Mouse (Mus musculus) ovary, adult 18-20 months (tissue): Measurements from ENCODE around the gene Parp2.
A peak's percentile ranks its signal among the peaks of the same experiment; 100 is the strongest.
"Not testable (repeated sequence)": the region's sequence is repeated elsewhere in the genome, so short reads cannot be mapped to it uniquely, and the experiment has no call there.

ENCODE experiments used
- DNase-seq: peaks from one replicate; pipeline ENCODE4 v3.0.0; 2022; ENCODE audit warnings: low spot score, mixed read lengths

The Parp2 gene

DNA sequence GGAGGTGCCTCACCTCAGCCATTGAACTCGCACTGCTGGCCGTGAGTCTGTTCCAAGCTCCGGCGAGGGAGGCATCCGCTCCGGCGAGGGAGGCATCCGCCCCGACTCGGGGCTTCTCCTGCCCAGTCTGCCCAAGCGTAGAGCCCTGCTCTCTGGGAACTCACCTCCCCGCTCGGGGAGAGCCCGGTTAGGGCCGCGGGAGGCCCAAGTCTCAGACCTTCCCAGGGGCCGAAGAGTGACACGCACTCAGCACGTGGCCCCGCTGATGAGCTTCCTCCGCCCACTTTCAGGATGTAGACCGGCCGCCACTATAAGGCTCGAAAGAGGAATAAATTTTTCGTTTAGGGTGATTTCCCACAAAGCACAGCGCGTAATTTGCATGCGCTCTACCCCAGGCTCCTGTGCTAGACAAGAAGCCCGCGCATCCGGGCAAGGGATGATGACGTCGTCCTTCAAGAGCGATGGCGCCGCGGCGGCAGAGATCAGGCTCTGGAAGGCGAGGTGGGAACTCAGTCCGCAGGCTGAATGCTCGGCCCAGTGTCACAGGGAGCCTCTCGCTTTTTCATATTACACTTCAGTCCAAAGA is at the start of gene Parp2, which contains the start of gene Ccnb1ip1:
Parp2 (plus strand) TSS at position 355 of the 586 bp plus-strand sequence.
Ccnb1ip1 (minus strand) TSS at position 246 of the 586 bp plus-strand sequence.
- peak; percentile 97 for DNase-seq

GRCm38 (mm10) chr14:50758416-50759085 is 49.1 kb upstream of the Parp2 start:
- DNase-seq = no peak

- peak; percentile 9 for DNase-seq
Observed at GRCm38 (mm10) chr14:50765736-50766135, 41.9 kb upstream of the Parp2 start.

DNA sequence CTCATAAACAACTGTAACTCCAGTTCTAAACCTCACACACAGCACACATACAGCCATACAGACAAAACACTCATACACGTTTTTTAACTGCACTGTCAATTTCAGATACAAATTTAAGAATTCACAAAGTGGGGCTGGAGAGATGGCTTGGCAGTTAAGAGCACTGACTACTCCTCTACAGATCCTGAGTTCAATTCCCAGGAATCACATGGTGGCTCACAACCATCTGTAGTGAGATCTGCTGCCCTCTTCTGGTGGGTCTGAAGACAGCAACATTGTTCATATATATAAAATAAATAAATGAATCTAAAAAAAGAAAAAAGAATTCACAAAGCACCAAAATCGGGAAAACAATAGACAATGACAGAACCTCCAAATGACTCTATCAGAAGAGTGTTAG is 36.3 kb upstream of the Parp2 start:
- DNase-seq = no peak

GRCm38 (mm10) chr14:50782166-50782565 is 25.5 kb upstream of the Parp2 start:
- DNase-seq = no peak

DNA sequence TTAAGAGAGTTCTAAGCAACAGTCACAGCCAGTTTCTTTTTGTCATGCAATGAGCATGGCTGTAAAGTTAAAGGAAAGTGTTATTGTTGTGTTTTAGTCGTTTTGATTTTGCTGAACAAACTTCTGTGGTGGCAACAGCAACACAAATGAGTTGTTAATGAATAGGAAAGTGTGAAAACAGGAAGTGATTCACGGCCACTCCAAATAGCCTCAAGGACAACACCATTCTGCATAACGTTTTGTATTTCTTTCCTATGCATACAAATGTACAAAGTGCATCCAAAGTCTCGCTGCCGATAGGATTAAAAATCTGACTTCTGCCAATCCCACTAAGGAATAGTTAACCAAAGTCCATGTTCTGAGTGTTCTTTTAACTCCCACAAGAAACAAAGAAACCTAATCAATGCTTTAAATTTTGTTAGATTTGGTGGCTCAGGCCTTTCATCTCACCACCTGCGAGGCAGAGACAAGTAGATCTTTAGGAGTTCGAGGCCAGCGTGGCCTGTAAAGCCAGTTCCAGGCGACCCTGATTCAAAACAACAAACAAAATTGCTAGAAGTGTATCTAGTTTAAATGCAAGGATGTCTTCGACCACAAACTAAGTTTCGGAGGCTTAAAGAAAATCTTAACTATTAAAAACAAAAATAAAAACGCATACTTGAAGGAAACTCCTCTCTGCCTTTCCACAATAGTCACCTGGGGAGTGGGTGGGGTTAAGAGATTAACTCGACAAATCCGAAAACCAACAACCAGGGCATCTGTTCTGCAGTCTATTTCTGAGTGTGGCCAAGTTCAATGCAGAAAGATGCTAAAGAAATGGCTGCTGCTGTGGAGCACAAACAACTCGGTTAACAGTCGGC is 23.0 kb upstream of the Parp2 start:
- DNase-seq = no peak

- DNase-seq = peak; percentile 71
Observed at GRCm38 (mm10) chr14:50785251-50785637, 22.4 kb upstream of the Parp2 start, which contains the start of gene Ttc5. TSS of gene Ttc5 (minus strand) at chr14:50785519.

GRCm38 (mm10) chr14:50788157-50788556 is 19.5 kb upstream of the Parp2 start:
- DNase-seq = no peak

DNA sequence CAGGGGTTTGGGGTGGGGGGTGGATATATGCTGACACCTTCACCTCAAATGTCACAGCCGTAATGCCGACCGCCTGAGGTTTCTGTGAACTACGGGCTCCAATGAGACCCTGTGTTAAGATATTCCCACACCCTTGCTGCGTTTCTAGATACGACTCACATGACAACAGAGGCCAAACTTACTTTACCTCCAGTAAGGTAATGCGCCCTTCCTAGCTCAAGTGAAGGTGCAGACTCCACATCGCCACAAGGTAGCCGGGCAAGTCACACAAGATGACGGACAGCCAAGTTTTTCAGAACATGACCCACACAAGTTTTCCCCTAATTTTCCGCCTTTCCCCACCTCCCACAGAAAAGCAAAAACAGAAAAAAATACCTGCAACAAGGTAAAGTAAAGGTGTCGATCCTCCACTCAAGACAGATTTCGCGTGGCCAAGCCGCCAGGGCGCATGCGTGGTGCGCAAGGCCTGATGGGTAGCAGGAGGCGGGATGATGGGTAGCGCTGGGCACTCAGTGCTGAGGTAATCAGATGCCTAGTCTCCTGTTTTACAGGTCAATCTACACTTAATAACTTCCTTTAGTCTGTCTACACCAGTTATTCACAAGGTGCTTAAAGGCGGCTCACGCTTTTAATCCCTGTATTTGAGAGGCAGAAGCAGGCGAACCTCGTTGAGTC is 12.2 kb upstream of the Parp2 start:
- DNase-seq = no peak

GRCm38 (mm10) chr14:50795965-50796364 is 11.7 kb upstream of the Parp2 start:
- no peak for DNase-seq

DNA sequence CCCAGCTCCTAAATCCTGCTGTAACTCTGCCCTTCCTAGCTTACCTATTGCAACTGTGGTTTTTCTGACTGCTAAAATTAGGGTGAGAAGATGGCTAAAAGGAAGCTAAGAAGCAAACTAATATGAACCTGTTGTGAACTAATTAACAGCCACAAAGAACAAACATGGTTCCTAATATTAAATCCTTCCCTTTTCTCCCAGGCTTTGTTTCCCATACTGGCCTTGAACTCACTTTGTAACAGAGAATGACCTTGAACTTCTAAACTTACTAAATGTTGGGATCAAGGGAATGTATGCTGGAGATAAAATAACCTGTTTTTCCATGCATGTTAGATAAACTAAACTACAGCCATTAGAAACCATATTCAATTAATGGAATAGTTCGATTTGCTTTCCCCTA is 11.2 kb upstream of the Parp2 start:
- no peak for DNase-seq

DNA sequence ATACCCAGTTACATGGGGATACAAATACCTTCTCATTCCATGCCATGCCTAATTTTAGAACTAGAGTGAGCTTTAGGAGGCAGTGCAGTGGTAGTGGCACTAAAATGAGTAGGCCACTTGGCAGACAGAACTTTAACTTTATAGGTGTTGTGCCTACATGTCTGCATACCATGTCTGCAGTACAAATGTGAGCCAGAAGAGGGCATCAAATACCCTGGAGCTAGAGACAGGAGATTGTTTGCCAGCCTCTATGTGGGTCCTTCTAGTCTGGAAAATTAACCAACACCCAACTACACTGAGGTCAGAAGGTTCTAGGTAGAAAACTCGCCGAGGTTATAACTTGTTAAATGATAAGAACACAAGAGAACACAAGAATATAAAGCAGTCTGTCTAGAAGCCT is 9.1 kb upstream of the Parp2 start:
- DNase-seq = no peak

DNA sequence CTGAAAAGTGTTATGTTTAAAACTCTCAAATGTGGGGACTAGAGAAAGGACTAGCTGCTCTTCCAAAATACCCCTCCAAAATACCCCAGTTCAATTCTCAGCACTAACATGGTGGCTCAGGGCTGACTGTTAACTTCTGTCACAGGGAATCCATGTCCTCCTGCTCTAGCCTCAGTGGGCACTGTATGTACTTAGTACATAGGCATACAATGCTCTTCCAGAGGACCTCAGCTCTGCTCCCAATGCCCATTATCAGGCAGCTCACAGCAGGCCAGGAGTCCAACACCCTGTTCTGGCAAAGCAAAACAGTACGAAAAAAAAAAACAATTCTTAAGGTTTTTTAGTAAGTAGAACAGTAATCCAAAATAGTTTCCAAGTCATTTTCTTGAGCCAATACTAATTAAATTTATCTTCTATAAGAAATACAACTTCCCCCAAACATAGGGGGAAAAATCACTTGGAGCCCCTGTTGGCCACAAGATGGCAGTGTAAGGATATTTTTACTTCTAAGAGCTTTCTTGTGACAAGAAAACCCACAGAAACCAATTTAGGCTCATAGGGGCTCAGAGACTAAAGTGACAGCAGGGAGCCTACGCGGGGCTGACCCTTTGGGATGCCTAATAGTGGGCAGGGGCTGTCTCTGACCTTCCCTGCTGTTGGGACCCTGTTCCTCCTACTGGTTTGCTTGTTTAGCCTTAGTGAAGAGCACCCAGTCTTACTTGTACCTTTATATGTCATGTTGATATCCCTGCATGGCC is 8.0 kb upstream of the Parp2 start:
- DNase-seq = no peak

- no peak for DNase-seq
Observed at GRCm38 (mm10) chr14:50802441-50802840, 5.2 kb upstream of the Parp2 start.

- DNase-seq = no peak
Observed at GRCm38 (mm10) chr14:50802843-50803562, 4.6 kb upstream of the Parp2 start.

- no peak for DNase-seq
Observed at GRCm38 (mm10) chr14:50804683-50805082, 3.0 kb upstream of the Parp2 start.

DNA sequence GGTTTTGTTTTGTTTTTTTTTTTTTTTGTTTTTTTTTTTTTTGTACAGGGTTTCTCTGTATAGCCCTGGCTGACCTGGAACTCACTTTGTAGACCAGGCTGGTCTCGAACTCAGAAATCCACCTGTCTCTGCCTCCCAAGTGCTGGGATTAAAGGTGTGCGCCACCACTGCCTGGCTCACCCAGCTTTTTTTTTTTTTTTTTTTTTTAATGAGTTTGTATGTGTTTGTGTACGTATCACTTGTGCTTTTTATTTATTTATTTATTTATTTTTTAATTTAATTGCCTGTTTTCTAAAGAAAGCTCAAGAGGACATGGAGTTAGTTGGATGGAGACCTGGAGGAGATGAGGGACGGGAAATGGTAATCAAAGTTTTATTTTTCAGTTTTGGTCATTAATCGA is 1.2 kb upstream of the Parp2 start:
- not testable (repeated sequence) for DNase-seq

- no peak for DNase-seq
Observed at GRCm38 (mm10) chr14:50813060-50813459, 5.4 kb downstream of the Parp2 start.

DNA sequence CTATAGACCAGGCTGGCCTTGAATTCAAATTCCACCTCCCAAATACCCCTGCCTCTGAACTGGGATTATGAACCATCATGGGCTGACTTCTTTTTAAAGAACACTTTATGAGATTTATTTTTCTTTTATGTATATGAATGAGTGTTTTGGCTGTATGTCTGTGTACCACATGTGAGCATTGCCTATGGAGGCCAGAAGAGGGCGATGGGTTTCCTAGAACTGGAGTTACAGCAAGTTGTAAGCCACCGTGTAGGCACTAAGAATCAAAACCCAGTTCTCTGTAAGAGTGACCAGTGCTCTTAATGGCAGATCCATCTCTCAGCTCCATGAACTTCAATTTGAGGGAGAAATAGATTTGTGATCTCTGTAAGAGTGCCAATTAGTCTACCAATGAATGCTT is 15.6 kb downstream of the Parp2 start:
- no peak for DNase-seq

- DNase-seq = no peak
Observed at GRCm38 (mm10) chr14:50824219-50824618, 16.6 kb downstream of the Parp2 start.

GRCm38 (mm10) chr14:50826579-50826978 is 18.9 kb downstream of the Parp2 start:
- no peak for DNase-seq
